Mouse (Mus musculus): ENCODE measurements at regions not wholly inside any gene's neighbourhood (a gene's known extent, or its start where the extent isn't known, plus 50 kb on each side); places are given as distances from the start of the nearest gene placed in this dataset.
A peak's percentile ranks its signal among the peaks of the same experiment; 100 is the strongest.
"Not testable (repeated sequence)": the region's sequence is repeated elsewhere in the genome, so short reads cannot be mapped to it uniquely, and the experiment has no call there.

DNA sequence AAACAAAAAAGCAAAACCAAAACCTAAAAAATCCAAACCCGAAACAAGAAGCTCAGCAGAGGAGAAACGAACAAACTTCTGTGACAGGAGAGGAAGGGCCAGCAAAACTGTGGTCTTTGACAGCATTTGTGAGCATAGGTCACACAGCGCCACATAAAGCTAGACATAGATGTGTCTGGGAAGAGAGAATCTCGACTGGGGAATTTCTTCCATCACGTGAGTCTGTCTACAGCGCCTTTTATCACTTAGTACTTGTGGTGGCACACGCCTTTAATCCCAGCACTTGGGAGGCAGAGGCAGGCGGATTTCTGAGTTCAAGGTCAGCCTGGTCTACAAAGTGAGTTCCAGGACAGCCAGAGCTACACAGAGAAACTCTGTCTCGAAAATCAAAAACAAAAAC, 250.2 kb upstream of the Tgfbr2 start:
- not testable (repeated sequence) for DNase-seq

GRCm38 (mm10) chr9:116415021-116415420, 239.9 kb upstream of the Tgfbr2 start:
- DNase-seq, result no peak

DNA sequence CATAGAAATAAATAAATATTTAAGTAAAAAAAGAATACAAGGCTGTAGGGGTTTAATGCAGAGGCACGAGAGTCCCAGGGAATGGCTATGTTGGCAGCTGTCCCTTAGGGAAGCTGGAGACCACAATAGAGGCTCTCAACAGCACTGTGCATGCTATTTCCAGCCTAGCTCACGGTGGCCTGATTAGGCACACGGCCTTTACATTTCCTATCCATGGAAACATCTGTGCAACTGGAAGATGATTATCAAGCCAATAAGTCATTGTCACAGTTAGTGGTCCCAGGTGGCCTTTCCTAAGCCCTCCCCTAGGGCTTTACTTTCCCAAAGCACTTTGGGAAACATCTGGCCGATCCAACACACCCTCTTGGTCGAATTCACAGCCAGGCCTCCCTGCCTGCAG, 235.9 kb upstream of the Tgfbr2 start:
- DNase-seq, result no peak

DNA sequence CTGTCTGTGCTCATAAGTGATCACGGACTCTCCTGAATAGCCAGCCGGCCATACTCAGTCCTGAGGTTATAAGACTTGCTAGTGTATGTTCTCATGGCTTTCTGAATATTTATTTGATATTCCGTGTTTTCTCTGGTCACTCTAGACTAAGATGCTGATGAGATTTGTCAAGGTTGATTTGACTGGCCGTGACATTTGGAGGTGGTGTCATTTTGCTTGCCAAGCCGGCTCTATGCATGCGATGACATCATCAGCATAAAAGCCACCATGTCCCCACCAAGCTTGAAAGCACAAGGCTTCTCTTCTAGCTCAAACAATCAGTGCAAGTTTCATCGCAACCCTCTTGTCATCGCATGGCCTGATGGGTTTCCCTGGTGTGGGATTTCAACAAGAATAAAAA, 235.3 kb upstream of the Tgfbr2 start:
- DNase-seq, result no peak

DNA sequence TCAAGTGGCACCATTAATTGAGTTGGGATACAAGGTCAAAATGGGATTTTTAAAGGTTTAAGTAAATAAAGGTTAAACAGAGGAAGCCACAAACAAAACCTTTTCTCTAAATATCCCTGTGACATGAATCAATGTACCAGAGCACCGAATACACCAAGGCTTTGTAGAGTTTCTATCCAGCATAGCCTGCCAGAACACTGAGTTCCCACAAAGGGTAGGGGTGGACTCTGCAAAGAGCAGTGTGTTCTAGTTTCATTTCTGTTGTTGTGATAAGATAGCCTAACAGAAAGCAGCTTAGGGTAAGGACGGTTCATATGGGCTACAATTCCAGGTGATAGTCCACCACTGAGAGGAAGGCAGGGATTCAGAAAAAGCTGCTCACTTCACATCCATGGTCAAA, 233.0 kb upstream of the Tgfbr2 start:
- DNase-seq, result no peak

- no peak for DNase-seq
These were observed 229.9 kb upstream of the Tgfbr2 start for GRCm38 (mm10) chr9:116405051-116405450.

GRCm38 (mm10) chr9:116401821-116402220, 226.7 kb upstream of the Tgfbr2 start:
- no peak for DNase-seq

- DNase-seq, result no peak
These were observed 225.1 kb upstream of the Tgfbr2 start for GRCm38 (mm10) chr9:116400270-116400669.

DNA sequence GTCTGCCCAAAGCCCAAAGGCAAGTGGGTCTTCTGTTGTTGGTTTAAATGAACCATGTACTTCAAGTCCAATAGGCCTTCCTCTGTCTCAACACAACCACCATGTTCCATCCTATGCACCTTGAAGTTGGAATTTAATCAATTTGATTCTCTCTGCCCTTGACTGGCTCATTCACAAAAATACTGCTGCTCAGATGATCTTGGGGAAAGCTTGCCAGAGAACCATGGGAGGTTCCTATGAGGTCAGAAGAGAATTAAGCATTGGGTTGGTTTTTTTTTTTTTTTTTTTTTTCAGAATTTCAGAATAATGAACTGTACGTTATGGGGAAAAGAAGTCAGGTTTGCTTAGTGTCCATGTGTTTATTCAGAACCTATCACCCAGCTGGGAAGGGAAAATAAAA, 224.1 kb upstream of the Tgfbr2 start:
- DNase-seq, result no peak

DNA sequence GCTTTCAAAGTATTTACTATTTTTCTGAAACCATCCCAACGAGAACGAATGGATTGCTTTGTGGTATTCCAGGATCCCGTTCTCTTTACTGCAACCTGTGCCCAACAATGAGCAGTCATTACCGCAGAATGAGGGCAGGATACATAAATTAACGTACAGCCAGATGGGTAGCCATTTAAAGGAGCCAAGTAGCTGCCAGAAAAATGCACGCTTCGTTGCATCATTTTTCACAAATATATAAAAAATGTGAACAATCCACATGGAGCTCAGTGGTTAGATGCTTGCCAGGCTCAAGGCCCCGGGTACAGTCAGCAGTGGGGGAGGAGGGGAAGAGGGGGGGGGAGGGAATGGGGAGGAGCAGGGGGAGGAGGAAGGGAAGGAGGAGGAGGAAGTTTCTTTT, 217.1 kb upstream of the Tgfbr2 start:
- no peak for DNase-seq

- DNase-seq, result no peak
These were observed 214.6 kb upstream of the Tgfbr2 start for GRCm38 (mm10) chr9:116389781-116390180.

DNA sequence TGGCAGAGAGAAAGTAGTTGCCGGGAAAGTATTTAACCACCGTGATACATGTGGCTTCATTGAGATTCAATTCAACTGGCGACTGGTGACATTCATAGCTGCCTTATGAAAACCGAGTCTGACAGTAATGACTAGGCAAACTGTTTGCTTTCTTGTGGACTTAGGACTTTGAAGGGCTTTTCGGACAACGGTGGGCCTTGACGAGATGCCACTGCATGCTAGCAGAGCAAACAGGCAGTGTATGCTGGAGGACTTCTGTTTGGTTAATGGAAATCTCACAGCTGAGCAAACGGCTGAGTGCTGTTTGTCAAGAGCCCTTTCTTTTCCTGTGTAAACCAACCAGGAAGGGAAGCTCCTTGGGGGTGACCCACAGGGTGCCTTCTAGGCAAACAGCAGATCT, 213.7 kb upstream of the Tgfbr2 start:
- no peak for DNase-seq

GRCm38 (mm10) chr9:116388025-116388424, 212.9 kb upstream of the Tgfbr2 start:
- no peak for DNase-seq

DNA sequence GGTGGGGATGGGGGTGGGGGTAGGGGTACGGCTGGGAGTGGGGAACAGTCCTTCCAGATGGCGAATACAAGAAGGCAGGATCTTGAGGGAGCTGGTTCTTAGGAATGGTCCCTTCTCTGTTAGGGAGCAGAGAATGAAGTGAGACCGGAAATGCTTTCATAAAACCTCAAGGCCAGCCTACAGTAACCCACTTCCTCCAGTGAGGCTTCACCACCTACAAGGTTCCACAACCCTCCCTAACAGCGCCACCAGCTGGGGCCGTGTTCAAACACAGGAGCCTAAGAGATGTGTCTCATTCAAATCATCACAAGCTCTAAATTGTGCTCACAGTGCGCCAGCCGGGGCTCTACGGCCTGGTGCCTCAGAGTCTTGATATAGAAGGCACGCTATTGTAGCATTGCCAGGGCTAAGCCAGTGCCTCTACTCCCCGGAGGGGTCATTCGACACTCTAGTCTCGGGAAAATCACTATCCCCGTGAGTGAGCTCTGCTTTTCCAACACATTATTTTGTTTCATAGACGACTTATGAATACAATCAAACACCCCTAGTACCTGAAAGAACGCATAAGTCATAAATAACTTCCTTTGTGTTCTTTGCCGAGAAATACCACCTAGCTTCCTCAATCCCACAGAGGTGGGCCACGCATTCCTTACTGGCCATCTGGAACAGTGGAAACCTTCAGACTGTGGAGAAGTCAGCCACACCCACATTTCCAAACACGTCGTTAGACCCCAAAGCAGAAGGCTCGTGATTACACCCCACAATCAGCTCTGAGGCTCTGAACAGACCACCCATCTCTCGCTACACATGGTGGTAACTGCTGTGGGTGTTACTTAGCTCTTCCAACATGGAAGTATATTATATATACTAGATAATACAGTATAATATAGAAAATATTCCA, 209.3 kb upstream of the Tgfbr2 start:
- peak; percentile 59 for DNase-seq

DNA sequence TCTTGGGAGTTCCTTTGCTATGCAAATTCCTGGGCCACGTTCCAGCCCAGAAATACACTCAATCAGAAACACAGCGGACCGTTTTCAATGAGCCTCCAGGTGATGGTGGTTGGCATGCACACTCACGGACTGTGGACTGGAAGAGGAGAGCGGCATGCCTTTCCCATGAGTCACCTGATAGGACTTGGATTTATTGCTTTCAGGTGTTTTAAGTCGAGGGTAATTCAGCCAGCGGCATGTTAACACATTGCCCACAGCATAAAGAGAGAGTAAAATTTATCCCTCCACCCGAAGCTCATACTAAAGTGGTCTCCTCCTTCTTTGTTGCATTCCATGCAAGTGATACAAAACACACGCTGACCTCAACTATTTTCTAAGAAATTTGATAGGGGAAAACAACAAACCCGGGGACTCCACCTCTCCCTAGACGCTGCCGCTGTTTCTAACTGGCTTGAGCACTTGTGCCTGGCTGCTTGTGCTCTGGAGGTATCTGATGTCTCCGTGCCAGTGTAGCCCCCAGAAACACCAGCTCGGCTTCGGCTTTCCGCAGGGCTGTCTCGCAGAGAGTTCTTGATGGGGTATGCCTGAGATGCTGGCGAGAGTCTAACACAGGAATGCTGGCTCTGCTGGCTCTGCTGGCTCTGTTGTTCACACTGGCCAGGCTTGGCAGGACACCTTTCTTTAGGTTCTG, 208.4 kb upstream of the Tgfbr2 start:
- DNase-seq, result no peak

DNA sequence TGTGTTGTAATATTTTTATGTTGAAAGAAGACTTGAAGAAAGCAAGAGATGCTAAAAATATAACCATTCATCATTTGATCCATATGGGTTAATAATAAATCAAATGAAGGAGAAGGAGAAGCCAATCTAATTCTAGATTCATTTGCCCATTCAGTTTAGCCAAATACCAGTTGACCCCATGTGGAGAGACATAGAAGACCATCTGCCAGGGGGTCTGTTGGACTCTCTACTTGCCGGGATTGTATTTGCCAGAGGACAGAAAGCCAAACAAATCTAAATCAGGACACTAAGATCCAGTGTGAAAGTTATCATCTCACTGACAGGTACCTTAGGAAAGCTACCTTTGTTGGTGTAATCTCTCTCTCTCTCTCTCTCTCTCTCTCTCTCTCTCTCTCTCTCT, 202.5 kb upstream of the Tgfbr2 start:
- DNase-seq, result no peak

DNA sequence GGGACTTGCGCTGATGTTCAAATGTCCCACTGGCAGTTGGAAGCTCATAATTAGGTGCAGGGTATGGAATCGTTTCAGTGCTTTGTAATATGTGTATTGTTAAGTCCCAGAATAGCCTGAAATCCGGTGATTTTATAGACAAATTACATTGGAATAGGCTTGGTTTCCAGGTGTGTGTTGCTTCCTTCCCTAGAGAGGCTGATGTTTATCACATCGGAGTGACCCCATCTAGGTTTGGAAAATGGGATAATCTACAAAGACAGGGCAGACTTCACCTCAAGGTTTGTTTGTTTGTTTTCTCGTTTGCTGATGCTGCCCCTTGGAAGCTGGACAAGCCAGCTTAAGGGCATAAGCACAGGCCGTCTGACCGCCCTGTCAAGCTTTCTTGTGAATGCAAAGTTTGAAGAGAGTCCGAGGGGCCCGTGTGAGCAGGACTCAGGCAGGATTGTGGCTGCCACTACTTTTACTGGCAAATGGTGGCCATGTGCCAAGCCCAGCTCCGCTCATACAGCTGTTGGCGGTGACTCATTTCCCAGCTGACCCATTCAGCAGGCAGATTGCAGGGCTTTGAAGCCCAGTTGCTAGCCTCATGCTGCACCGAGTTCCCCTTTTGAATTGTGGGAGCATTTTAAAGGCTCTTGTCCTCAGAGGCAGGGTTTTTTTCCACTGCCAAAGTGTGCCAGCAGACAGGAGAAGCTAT, 200.6 kb upstream of the Tgfbr2 start:
- peak; percentile 67 for DNase-seq

GRCm38 (mm10) chr9:116374343-116374742, 199.2 kb upstream of the Tgfbr2 start:
- no peak for DNase-seq

DNA sequence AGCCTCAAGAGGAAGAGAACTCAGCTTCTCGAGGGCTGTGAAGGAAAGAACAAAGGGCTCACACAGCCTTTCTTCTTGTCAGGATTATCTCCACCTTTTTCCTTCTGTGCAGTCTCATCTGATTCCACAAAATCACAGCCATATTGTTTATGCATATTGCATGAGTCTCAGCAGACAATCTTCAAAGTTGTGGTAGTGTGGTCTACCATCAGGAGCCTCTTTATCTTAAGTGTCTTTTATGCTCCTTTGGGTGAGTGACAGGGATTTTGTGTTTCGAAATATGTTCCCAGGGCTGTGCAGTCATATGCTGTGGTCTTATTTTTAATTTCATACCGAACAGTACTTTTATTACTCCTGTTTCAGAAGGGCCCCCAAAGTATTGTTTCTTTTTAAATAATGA, 198.2 kb upstream of the Tgfbr2 start:
- DNase-seq, result no peak

- DNase-seq, result no peak
These were observed 194.0 kb upstream of the Tgfbr2 start for GRCm38 (mm10) chr9:116369059-116369718.

DNA sequence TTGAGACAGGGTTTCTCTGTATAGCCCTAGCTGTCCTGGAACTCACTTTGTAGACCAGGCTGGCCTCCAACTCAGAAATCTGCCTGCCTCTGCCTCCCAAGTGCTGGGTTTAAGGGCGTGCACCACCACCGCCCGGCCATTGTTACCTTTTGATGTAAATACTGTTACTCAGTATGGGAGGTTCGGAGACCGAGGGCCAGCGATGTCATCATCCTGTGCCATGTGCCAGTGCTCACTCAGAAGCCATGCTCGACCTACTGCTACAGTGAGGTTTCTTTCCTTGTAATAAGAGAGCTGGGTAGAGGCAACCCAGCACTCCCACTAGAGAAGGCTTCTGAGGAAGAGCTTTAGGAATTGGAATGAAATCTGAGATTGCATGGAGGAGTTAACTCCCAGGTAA, 191.6 kb upstream of the Tgfbr2 start:
- DNase-seq, result no peak

DNA sequence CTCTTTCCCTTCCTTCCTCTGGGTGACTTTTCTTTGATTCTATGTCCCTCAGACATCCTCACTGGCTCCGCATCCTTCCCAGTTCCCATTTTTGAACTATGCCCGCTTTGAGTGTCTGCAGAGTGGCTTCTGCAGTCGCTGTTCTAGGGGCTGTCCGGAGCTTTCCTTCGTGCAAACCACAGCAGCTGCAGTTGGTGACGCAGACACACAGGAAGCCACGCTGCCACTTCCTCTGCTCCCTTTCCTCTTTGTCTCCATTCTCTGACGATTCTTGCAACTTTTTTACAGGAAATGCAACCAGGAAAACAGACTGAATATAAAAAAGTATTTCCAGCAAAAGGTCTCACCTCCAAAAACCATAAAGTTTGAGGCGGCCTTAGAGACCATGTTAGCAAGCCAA, 191.0 kb upstream of the Tgfbr2 start:
- no peak for DNase-seq

DNA sequence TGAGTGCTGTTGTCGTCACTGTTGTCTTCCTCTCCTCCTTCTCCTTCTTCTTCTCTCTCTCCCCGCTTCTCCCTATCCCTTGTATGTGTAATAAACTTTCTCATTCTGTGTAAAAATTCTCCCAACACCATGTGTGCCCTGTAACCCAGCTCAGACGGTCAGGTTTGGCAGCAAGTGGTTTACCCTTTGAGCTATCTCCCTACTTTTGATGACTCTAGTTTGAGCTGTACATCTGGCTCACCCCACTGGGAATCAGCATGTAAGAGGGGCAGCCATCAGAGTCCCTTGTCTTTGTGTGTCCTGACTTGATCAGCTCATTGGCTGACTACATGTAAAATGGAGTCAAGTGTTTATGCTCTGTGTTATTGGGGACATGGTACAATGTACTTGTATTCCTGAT, 190.5 kb upstream of the Tgfbr2 start:
- no peak for DNase-seq
